Mouse (Mus musculus) liver, embryonic 14.5 days (tissue): ENCODE measurements around the gene Crxos. TPM values are rescaled to one million over a fixed set of nuclear protein-coding genes. Genes with fewer than 3 reads are reported as not detected.
A peak's percentile ranks its signal among the peaks of the same experiment; 100 is the strongest.

Experiments
- ATAC-seq: fragments of 200-750 bp; cut with Nextera tagmentation; 2 replicates; pipeline ENCODE4 v1.8.0; 2017; ENCODE audit warnings: moderate number of reproducible peaks, mild to moderate bottlenecking, moderate library complexity; ENCODE audit not compliant: insufficient read depth
- DNase-seq, 3 experiments: peaks; one replicate each; pipeline ENCODE4 v3.0.0-alpha.2; 2012 to 2013; ENCODE audit warnings: low read depth in 3 of 3, low spot score in 3 of 3
- H3K27ac ChIP-seq: fragments of 300-500 bp; sonication (generic); 2 replicates; pipeline ENCODE4 v1.5.1; 2014; ENCODE audit warnings: moderate library complexity, mild to moderate bottlenecking, control low read depth, inconsistent platforms
- H3K27me3 ChIP-seq: fragments of 300-500 bp; sonication (generic); 2 replicates; pipeline ENCODE4 v1.6.1; 2014; ENCODE audit warnings: mild to moderate bottlenecking, low read length, moderate library complexity; ENCODE audit not compliant: control insufficient read depth, insufficient read depth
- H3K36me3 ChIP-seq: fragments of 300-500 bp; sonication (generic); replicated peaks from 2 replicates; pipeline ENCODE4 v1.6.1; 2014; ENCODE audit warnings: low read depth; ENCODE audit not compliant: control insufficient read depth, insufficient read depth
- H3K4me1 ChIP-seq, 2 experiments: fragments of 200-500 bp in 1 of 2; fragments of 300-500 bp in 1 of 2; sonication (generic) in 1 of 2; replicated peaks; 2 replicates each; pipeline ENCODE4 v1.6.1; 2012 to 2014; ENCODE audit warnings: antibody characterized with exemption in 1 of 2, inconsistent platforms in 1 of 2, low read length in 1 of 2; ENCODE audit not compliant: control insufficient read depth in 2 of 2, insufficient read depth in 2 of 2
- H3K4me2 ChIP-seq: fragments of 300-500 bp; sonication (generic); 2 replicates; pipeline ENCODE4 v1.6.1; 2014; ENCODE audit warnings: low read depth, mild to moderate bottlenecking, control low read depth, moderate library complexity
- H3K4me3 ChIP-seq, 2 experiments: fragments of 200-500 bp in 1 of 2; fragments of 300-500 bp in 1 of 2; sonication (generic) in 1 of 2; 2 replicates each; pipeline ENCODE4 v1.5.1; 2012 to 2014; ENCODE audit warnings: low read depth in 2 of 2, low read length in 2 of 2, mild to moderate bottlenecking in 2 of 2, control low read depth in 1 of 2, inconsistent platforms in 1 of 2, moderate library complexity in 1 of 2; ENCODE audit not compliant: insufficient read depth in 1 of 2
- H3K9ac ChIP-seq: fragments of 300-500 bp; sonication (generic); replicated peaks from 2 replicates; pipeline ENCODE4 v1.6.1; 2014; ENCODE audit warnings: mild to moderate bottlenecking, control low read depth, moderate library complexity
- H3K9me3 ChIP-seq: fragments of 300-500 bp; sonication (generic); 2 replicates; pipeline ENCODE4 v1.6.1; 2016; ENCODE audit warnings: low read length, mixed read lengths; ENCODE audit not compliant: control insufficient read depth
- CTCF ChIP-seq: IDR thresholded peaks from 2 replicates; pipeline ENCODE4 v1.5.1; 2016; ENCODE audit warnings: antibody characterized with exemption, low read depth, control low read depth
- EP300 ChIP-seq: IDR thresholded peaks from 2 replicates; pipeline ENCODE4 v1.6.1; 2016; ENCODE audit warnings: antibody characterized with exemption, low read depth
- WGBS: fragments of 180-500 bp; shearing (Covaris S2); extraction: QIAGEN DNeasy Blood & Tissue Kit; methylation state at CpG from one replicate; pipeline ENCODE4 v1.1.7; 2014; ENCODE audit not compliant: insufficient replicate concordance; 5-methylcytosine and 5-hydroxymethylcytosine counted together
- polyA plus RNA-seq, 2 experiments: library from polyadenylated mRNA; depleted of rRNA in 1 of 2; stranded (reverse) in 1 of 2; unstranded in 1 of 2; fragments of >200 nt; fragmentation: Nextera tagmentation in 1 of 2; extraction: Ambion mirVana in 1 of 2; gene quantifications; 2 replicates each; pipeline versions ENCODE4 v1.2.1 to v1.2.3; 2012 to 2014

The Crxos gene
- polyA plus RNA-seq, 2 experiments = not detected

GRCm38 (mm10) chr7:15948381-15948941 is 66.0 kb downstream of the Crxos start:
- 3% methylated on average over 23 of the region's 23 CpGs for WGBS
- H3K27ac ChIP-seq = no peak overlapping the region

GRCm38 (mm10) chr7:15949216-15949790 is 66.9 kb downstream of the Crxos start:
- no peak overlapping the region for H3K4me3 ChIP-seq
- peaks cover 54 to 63% of the 10 kb centered on the region in 2 experiments for H3K4me1 ChIP-seq
- no peak overlapping the region for H3K27ac ChIP-seq
- no peak for TF ChIP-seq CTCF
- TF ChIP-seq EP300 = no peak
- H3K9me3 ChIP-seq = no peaks in the 10 kb centered on the region
- H3K36me3 ChIP-seq = peaks cover 1% of the 10 kb centered on the region; the same call in 1 of the 2 replicates
- no peak for ATAC-seq
- no peak overlapping the region for H3K9ac ChIP-seq
- DNase-seq = no peak
- no peaks in the 10 kb centered on the region; the same call in 1 of the 2 replicates for H3K27me3 ChIP-seq
- H3K4me2 ChIP-seq = no peak overlapping the region
- WGBS = 36% methylated on average over 7 of the region's 7 CpGs

More at GRCm38 (mm10) chr7:15948381-15948941, 66.0 kb downstream of the Crxos start:
- TF ChIP-seq CTCF = peak; percentile 99
- no peak for TF ChIP-seq EP300
- Histone ChIP-seq H3K4me3 (peak overlapping the region; percentile 28 to 43), H3K4me2 (peak overlapping the region; percentile 69), H3K9ac (peak overlapping the region; percentile 36), H3K27me3 (no peaks in the 10 kb centered on the region; the same call in 1 of the 2 replicates), H3K36me3 (peaks cover 10% of the 10 kb centered on the region), H3K4me1 (peaks cover 45 to 55% of the 10 kb centered on the region in 2 experiments), H3K9me3 (no peaks in the 10 kb centered on the region)
- DNase-seq = peak; percentile 63 to 76 (median 66)
- ATAC-seq = peak; percentile 61

- peaks cover 58 to 67% of the 10 kb centered on the region in 2 experiments for H3K4me1 ChIP-seq
- H3K27ac ChIP-seq = no peak overlapping the region
- no peak overlapping the region for H3K4me2 ChIP-seq
- H3K27me3 ChIP-seq = no peaks in the 10 kb centered on the region; the same call in 1 of the 2 replicates
- no peaks in the 10 kb centered on the region for H3K9me3 ChIP-seq
- H3K36me3 ChIP-seq = no peaks in the 10 kb centered on the region
- H3K4me3 ChIP-seq = no peak overlapping the region
- DNase-seq (no peak), ATAC-seq (no peak)
- no peak for TF ChIP-seq EP300
- TF ChIP-seq CTCF = no peak
- no peak overlapping the region for H3K9ac ChIP-seq
- WGBS = 82% methylated on average over 15 of the region's 15 CpGs
Observed at GRCm38 (mm10) chr7:15950008-15950407, 67.6 kb downstream of the Crxos start.

- peak overlapping the region; percentile 16 for H3K4me2 ChIP-seq
- DNase-seq = peak; percentile 85 to 86 (median 85)
- no peaks in the 10 kb centered on the region; the same call in 1 of the 2 replicates for H3K27me3 ChIP-seq
- peak; percentile 80 for ATAC-seq
- WGBS = 31% methylated on average over 3 of the region's 3 CpGs
- peaks cover 54 to 62% of the 10 kb centered on the region in 2 experiments for H3K4me1 ChIP-seq
- H3K27ac ChIP-seq = peak overlapping the region; percentile 62
- no peaks in the 10 kb centered on the region for H3K9me3 ChIP-seq
- no peak overlapping the region for H3K9ac ChIP-seq
- peak; percentile 84 for TF ChIP-seq EP300
- TF ChIP-seq CTCF = no peak
- no peaks in the 10 kb centered on the region for H3K36me3 ChIP-seq
- H3K4me3 ChIP-seq = no peak overlapping the region
Observed at GRCm38 (mm10) chr7:15952416-15952815, 70.0 kb downstream of the Crxos start.

Other genes with a start within 250 kb of the Crxos start
- gene Obox3, start 242.7 kb upstream of the Crxos start, polyA plus RNA-seq (2012; rRNA removed) = not detected in 2 replicates
- gene Obox3, start 242.7 kb upstream of the Crxos start, polyA plus RNA-seq (2014; fragmentation: Nextera tagmentation; extraction: Ambion mirVana) = not detected in 2 replicates
- gene Obox5, start 132.5 kb upstream of the Crxos start, polyA plus RNA-seq (2012; rRNA removed) = not detected in 2 replicates
- gene Obox5, start 132.5 kb upstream of the Crxos start, polyA plus RNA-seq (2014; fragmentation: Nextera tagmentation; extraction: Ambion mirVana) = not detected in 2 replicates
- not detected in 2 replicates for gene Obox6, start 42.9 kb upstream of the Crxos start, polyA plus RNA-seq (2012; rRNA removed)
- not detected in 2 replicates for gene Obox6, start 42.9 kb upstream of the Crxos start, polyA plus RNA-seq (2014; fragmentation: Nextera tagmentation; extraction: Ambion mirVana)
- gene Crx, start 2.6 kb upstream of the Crxos start, polyA plus RNA-seq (2012; rRNA removed) = not detected in 2 replicates
- gene Crx, start 2.6 kb upstream of the Crxos start, polyA plus RNA-seq (2014; fragmentation: Nextera tagmentation; extraction: Ambion mirVana) = not detected in 2 replicates
- 169 and 186 TPM in 2 replicates for gene Selenow, start 39.8 kb downstream of the Crxos start, polyA plus RNA-seq (2012; rRNA removed)
- 334 and 343 TPM in 2 replicates for gene Selenow, start 39.8 kb downstream of the Crxos start, polyA plus RNA-seq (2014; fragmentation: Nextera tagmentation; extraction: Ambion mirVana)
- 32.1 and 56.9 TPM in 2 replicates for gene Nop53, start 63.5 kb downstream of the Crxos start, polyA plus RNA-seq (2012; rRNA removed)
- gene Nop53, start 63.5 kb downstream of the Crxos start, polyA plus RNA-seq (2014; fragmentation: Nextera tagmentation; extraction: Ambion mirVana) = 75.9 and 96.8 TPM in 2 replicates
- gene Ehd2, start 85.0 kb downstream of the Crxos start, polyA plus RNA-seq (2012; rRNA removed) = 2.5 and 2.7 TPM in 2 replicates
- gene Ehd2, start 85.0 kb downstream of the Crxos start, polyA plus RNA-seq (2014; fragmentation: Nextera tagmentation; extraction: Ambion mirVana) = 3.0 and 3.2 TPM in 2 replicates
- 1.8 and 2.2 TPM in 2 replicates for gene Bicra, start 165.3 kb downstream of the Crxos start, polyA plus RNA-seq (2012; rRNA removed)
- 0.83 and 1.5 TPM in 2 replicates for gene Bicra, start 165.3 kb downstream of the Crxos start, polyA plus RNA-seq (2014; fragmentation: Nextera tagmentation; extraction: Ambion mirVana)
- gene Zfp541, start 179.2 kb downstream of the Crxos start, polyA plus RNA-seq (2012; rRNA removed) = 0.02 TPM in 1 of 2 replicates, not detected in the other
- not detected in 2 replicates for gene Zfp541, start 179.2 kb downstream of the Crxos start, polyA plus RNA-seq (2014; fragmentation: Nextera tagmentation; extraction: Ambion mirVana)
- 88.9 and 110 TPM in 2 replicates for gene Napa, start 215.8 kb downstream of the Crxos start, polyA plus RNA-seq (2012; rRNA removed)
- 107 and 112 TPM in 2 replicates for gene Napa, start 215.8 kb downstream of the Crxos start, polyA plus RNA-seq (2014; fragmentation: Nextera tagmentation; extraction: Ambion mirVana)
- gene Kptn, start 237.3 kb downstream of the Crxos start, polyA plus RNA-seq (2012; rRNA removed) = 5.7 and 7.5 TPM in 2 replicates
- gene Kptn, start 237.3 kb downstream of the Crxos start, polyA plus RNA-seq (2014; fragmentation: Nextera tagmentation; extraction: Ambion mirVana) = 8.2 and 8.6 TPM in 2 replicates
- 0.08 and 0.11 TPM in 2 replicates for gene Slc8a2, start 247.2 kb downstream of the Crxos start, polyA plus RNA-seq (2012; rRNA removed)
- gene Slc8a2, start 247.2 kb downstream of the Crxos start, polyA plus RNA-seq (2014; fragmentation: Nextera tagmentation; extraction: Ambion mirVana) = not detected in 2 replicates